Mouse (Mus musculus) 3134 (cell line): ENCODE data around the gene Khdc1b.
"Not testable (repeated sequence)": the region's sequence is repeated elsewhere in the genome, so short reads cannot be mapped to it uniquely, and the experiment has no call there.

Experiments used
- DNase-seq: peaks from one replicate; pipeline ENCODE4 v3.0.0-alpha.2; 2011; ENCODE audit warnings: low spot score; ENCODE audit not compliant: insufficient read length; ENCODE audit errors: extremely low read depth

The Khdc1b gene

GRCm38 (mm10) chr1:21383256-21383655 lies at the start of gene Khdc1b:
Gene Khdc1b, plus strand, starts transcription at chr1:21383556.
- no peak for DNase-seq

GRCm38 (mm10) chr1:21335836-21336235 lies 47.5 kb upstream of the Khdc1b start:
- DNase-seq: no peak

DNA sequence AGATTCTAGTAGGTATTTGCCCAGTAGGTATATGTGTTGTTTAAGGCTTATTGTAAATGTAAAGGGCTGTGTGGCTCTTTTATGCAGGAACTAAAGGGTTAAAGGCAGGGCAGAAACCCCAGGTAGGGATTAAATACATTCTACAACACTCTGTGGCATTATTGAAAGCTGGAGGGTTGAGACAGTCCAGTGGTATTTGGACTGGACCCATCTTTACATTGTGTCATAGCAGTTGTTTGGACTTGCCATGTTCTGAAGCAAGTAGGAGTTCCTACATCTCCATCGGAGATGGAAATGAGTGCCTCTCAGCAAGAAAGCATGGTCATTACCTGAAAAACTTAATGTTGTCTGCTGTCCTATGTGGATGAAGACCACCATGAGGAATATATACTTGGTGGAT lies 42.6 kb upstream of the Khdc1b start:
- no peak for DNase-seq

DNA sequence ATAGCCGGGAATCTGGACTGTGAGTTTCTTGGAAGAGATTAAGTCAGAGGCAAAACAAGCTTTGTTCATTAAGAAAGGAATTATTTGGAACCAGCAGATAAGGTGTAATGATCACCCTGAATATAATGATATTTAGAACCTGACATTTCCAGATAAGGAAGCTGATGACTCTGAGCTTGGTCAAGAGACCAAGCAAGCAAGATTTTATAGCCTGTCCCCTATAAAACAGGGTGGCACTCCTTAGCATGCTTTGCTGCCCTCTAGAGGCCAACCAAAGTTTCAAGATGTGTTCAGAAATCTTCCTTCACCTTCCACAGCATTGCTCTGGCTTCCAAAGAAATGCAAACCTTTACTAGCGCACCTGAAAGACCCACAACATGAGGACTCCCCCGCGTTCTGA lies 39.1 kb upstream of the Khdc1b start:
- no peak for DNase-seq

GRCm38 (mm10) chr1:21344752-21345151 lies 38.6 kb upstream of the Khdc1b start:
- not testable (repeated sequence) for DNase-seq

GRCm38 (mm10) chr1:21349341-21349740 lies 34.0 kb upstream of the Khdc1b start, which contains the start of gene Khdc1a:
Gene Khdc1a, plus strand, starts transcription at chr1:21349641.
- DNase-seq: no peak

GRCm38 (mm10) chr1:21368031-21368430 lies 15.3 kb upstream of the Khdc1b start, which contains the start of gene Khdc1c:
Gene Khdc1c, plus strand, starts transcription at chr1:21368331.
- not testable (repeated sequence) for DNase-seq

GRCm38 (mm10) chr1:21391138-21391671 lies 7.8 kb downstream of the Khdc1b start:
- DNase-seq: no peak

DNA sequence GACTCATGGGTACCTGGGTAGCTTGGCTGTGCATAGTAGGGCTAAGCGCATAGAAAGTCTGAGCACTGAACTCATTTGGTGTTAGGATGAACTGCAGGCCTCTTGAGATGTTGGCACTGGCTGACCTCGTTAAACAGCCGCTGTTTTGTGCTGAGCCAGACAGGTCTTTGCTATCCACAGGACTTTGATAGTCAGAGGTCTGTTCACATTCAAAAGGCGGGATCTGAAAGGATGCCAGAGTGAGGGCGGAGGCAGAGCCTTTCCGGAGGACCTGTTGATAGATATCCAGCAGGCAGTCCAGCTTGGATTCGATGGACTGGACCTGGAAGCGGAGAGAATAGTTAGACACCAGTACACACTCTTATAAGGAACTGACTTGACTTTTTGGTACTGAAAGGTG lies 19.4 kb downstream of the Khdc1b start:
- DNase-seq: no peak

DNA sequence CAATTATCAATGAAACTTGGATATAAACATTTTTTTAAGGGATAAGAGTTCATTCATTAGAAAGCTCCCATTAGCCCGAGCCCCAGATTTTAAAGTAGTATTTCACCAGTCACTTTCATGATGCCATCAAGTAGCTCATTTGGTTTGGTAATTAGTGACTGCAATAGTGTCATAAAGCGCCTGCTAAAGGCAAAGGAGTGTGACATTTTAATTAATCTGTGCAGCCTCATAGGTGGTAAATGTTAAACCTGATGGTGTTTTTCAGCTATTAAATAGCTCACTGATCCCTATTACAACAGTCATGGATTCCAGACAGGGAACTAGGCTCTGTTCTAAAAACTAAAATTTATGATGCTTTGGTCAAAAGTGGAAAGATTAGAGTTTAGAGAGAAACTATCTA lies 23.9 kb downstream of the Khdc1b start:
- DNase-seq: no peak

GRCm38 (mm10) chr1:21411331-21412196 lies 28.2 kb downstream of the Khdc1b start:
- DNase-seq: no peak

DNA sequence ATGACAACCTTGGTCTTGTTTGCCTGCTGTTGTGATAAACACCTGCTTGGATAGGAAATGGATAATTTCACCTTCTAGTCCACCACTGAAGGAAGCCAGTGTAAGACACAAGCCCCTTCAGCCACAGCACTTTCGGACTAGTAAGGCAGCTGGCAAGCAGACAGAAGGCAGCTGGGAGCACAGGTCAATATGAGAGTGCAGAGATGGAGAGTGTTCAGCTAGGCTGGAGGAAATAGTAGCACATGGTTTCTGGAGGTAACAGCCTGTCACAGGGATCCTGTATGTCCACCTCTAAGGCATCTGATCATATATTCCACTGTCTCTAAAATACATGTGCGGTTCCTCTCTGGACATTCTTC lies 28.8 kb downstream of the Khdc1b start:
- no peak for DNase-seq

DNA sequence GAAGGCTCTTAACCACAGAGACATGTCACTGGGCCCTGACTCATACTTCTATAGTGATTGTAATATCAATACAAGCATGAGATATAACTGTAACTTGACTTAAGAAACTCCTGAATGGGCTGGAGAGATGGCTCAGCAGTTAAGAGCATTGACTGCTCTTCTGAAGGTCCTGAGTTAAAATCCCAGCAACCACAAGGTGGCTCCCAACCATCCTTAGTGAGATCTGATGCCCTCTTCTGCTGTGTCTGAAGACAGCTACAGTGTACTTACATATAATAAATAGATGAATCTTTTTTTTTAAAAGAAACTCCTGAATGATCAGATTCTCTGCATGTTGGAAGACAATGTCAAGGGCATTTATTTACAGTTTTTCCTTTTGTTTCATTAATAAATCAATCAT lies 36.0 kb downstream of the Khdc1b start:
- DNase-seq: no peak

DNA sequence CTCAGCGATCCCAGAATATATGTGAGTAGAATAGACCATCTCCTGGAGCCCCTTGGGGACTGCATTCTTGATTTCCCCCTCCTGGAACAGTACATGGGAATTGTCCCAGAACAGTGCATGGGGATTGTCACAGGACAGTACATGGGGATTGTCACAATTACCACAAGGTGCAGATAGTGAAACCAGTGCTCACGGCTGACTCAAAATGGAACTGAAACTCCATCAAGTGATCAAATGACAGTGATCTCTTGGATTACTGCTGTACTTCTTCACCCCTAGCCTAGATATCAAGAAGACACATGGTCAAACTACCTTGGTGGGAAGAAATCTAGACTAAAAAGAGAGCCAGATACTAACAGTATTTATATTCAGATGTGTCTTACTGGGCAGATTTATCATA lies 42.3 kb downstream of the Khdc1b start:
- no peak for DNase-seq

DNA sequence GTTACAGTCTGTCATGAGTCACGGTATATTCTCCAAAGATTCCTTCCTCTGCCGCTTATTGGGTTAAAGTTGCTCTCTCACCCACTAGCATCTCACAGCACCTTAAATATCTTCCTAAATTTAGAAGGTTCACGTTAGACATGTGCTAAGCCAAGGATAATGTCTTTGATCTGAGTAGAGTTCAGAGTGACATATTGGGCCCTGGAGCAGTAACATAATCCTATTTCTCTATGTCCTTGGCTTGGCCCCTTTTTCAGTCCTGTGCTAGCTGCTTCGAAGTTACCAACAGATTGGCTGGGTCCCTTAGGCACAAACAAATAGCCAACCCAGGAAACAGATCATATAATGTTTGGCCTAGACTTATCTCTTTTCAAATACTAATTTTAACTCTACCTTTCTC lies 44.7 kb downstream of the Khdc1b start:
- no peak for DNase-seq

DNA sequence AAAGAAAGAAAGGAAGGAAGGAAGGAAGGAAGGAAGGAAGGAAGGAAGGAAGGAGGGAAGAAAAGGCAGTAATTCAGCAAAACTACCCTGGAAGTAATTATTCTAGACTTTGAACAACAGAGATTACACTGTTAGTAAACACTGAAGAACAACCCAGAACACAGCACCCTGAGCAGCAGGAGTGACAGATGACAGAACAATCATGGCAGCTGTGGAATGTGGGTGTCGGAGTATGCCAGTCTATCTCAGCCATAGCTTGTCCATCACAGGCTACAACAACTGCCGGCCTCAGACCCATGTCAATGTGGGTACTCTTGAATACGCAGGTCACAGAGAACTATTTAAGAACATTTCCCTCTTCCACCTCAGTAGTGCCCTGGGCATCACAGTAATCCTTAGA lies 48.3 kb downstream of the Khdc1b start:
- no peak for DNase-seq

DNA sequence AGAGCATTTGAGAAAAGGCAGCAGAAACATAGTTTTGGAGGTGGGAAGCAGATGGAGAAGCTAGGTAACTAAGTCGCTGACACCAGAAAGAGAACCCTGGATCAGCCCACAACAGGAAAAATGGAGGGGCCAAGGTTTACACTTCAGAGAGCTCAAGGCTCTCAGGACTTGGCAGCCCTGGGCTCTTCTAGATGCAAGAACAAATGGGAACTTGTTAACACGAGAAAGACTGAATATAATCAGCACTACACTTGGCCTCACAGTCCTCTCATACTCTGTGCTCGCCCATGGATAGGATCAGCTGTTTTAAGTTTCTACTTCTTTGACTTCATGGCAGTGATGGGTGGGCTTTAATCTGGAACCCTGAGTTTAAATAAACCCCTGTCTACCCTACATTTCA lies 51.5 kb downstream of the Khdc1b start:
- DNase-seq: no peak
